In the genomic region with DNA sequence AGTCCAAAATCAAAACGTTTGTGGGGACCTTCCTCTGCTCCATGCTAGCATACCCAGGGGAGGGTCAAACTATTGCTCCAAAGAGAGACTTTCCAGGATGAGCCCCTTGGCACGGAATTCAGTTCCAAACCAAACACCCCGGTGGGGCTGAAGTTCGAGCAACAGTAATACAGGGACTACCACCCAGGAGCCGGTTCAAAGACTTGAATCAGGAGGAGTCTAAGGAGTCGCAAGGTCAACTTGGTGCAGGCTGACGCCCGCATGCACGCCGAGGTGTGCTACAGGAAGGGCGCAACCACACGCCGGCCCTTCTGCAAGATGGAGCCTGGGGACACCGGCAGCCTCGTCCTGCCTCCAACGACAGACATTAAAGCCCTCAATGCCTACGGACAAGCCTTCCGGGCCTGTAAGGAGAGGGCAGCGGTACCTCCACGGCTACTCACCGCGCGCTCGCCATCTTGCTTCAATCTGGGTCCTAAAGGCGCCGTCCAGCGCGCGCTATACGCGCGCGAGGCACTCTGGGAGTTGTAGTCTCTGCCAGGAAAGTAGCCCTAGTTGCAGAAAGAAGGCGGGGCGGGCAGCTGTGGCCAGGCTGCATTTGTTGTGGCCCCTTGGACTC, we compare ENCODE assay signal across 8 mouse cellular contexts. TPM values are rescaled to one million over a fixed set of nuclear protein-coding genes. Genes with fewer than 3 reads are reported as not detected.
DNase-seq lines count a peak whose midpoint lies in the region; ATAC-seq lines count a peak whose summit lies in the region.

A gene (minus strand): TSS at position 478 of the 619 bp plus-strand sequence.

- peak; percentile 96 for ATAC-seq in inflammation-experienced regulatory T-cells, adult 6 months

- peaks cover 15% of the 10 kb centered on the region for H3K36me3 ChIP-seq in megakaryocyte, embryonic 14.5 days (replicated peaks; ENCODE audit: low read length)

- peak within 1 kb of the TSS; percentile 100 for H3K4me3 ChIP-seq in megakaryocyte, embryonic 14.5 days (replicated peaks)

- H3K9me3 ChIP-seq in megakaryocyte, embryonic 14.5 days = no peaks in the 10 kb centered on the region

- DNase-seq in adrenal gland, adult 2 months = peak; percentile 93
- peak; percentile 97 for DNase-seq in embryo, embryonic 11 days
- peak; percentile 84 for DNase-seq in gastrocnemius, postnatal 25 days
- DNase-seq in left cerebral cortex, adult 9 months (ENCODE audit: low spot score in 2 of 2) = peak; percentile 23 to 87
- peak; percentile 92 to 93 for DNase-seq in right cerebral cortex, postnatal 10 days (ENCODE audit: low spot score in 2 of 2)
- peak; percentile 88 for DNase-seq in urinary bladder, postnatal 14 days (ENCODE audit: low spot score)

- H3K4me1 ChIP-seq in megakaryocyte, embryonic 14.5 days = peaks cover 18% of the 10 kb centered on the region; the same call in 1 of the 2 replicates

- no peaks in the 10 kb centered on the region for H3K27me3 ChIP-seq in megakaryocyte, embryonic 14.5 days (replicated peaks)

RNA-seq across cellular contexts. Expression of the gene that starts here (rescaled TPM):
- 100 to 1,000 TPM; 127 to 143 TPM for total RNA-seq in adrenal gland, adult 2 months (2021)
- 21.1 and 27.6 TPM in 2 replicates for polyA plus RNA-seq in adrenal gland, adult 2 months (2012; rRNA removed)
- total RNA-seq in gastrocnemius, postnatal 25 days (2021) = 100 to 1,000 TPM; 285 to 318 TPM
- 100 to 1,000 TPM; 164 to 240 (median 184) TPM for polyA plus RNA-seq in inflammation-experienced regulatory T-cells, adult 6 months (2017; shearing (Covaris generic))
- 10.3 and 16.3 TPM in 2 replicates for polyA plus RNA-seq in megakaryocyte, embryonic 14.5 days (2012; ENCODE audit: insufficient read depth, low replicate concordance)

Comparison
In these comparisons a context has a peak if more than half of its experiments do, and no peak if none do; other contexts are left out.
1. Peak in every context shown above with its lines: DNase-seq, ATAC-seq and H3K4me3 ChIP-seq.